Comparison of ENCODE assay signal across 28 mouse cellular contexts in genomic region chr9:77598560-77598959, GRCm38 (mm10). TPM values are rescaled to one million over a fixed set of nuclear protein-coding genes. Genes with fewer than 3 reads are reported as not detected.
"Had no signal": no experiment of that assay in that cellular context is flagged by ENCODE, and none has a peak within 500 bp of the region (broad histone marks: within the 10 kb centered on the region; RNA-seq: fewer than 3 reads in every experiment).

No protein-coding gene starts in this region.

- H3K27me3 ChIP-seq: heart, embryonic 12.5 days; intestine, embryonic 15.5 days; limb, embryonic 12.5 days; liver, embryonic 13.5 days; liver, embryonic 15.5 days had no signal

- H3K36me3 ChIP-seq: heart, embryonic 10.5 days; heart, embryonic 12.5 days; hindbrain, embryonic 10.5 days; hindbrain, embryonic 12.5 days; intestine, embryonic 15.5 days; limb, embryonic 10.5 days; limb, embryonic 12.5 days; liver, embryonic 13.5 days; liver, embryonic 15.5 days had no signal

- H3K4me3 ChIP-seq: gastrocnemius, adult 2 months; heart, embryonic 10.5 days; heart, embryonic 12.5 days; hindbrain, embryonic 10.5 days; hindbrain, embryonic 12.5 days; intestine, embryonic 15.5 days; layer of hippocampus, adult 2 months; left cerebral cortex, adult 2 months; limb, embryonic 10.5 days; limb, embryonic 12.5 days; liver, embryonic 13.5 days; liver, embryonic 15.5 days had no signal

- H3K4me2 ChIP-seq: heart, embryonic 12.5 days; hindbrain, embryonic 12.5 days; hindbrain, embryonic 14.5 days; intestine, embryonic 15.5 days; limb, embryonic 12.5 days; liver, embryonic 11.5 days; liver, embryonic 13.5 days; liver, embryonic 15.5 days had no signal

- H3K9ac ChIP-seq: heart, embryonic 12.5 days; hindbrain, embryonic 12.5 days; hindbrain, embryonic 14.5 days; intestine, embryonic 15.5 days; limb, embryonic 12.5 days; liver, embryonic 13.5 days; liver, embryonic 15.5 days had no signal

- ATAC-seq: hindbrain, embryonic 16.5 days; inflammation-experienced regulatory T-cells, adult 6 months; intestine, embryonic 15.5 days; intestine, postnatal 0 days had no signal

- H3K4me1 ChIP-seq: intestine, embryonic 15.5 days; limb, embryonic 10.5 days; limb, embryonic 12.5 days; liver, embryonic 13.5 days; liver, embryonic 15.5 days had no signal

- H3K27ac ChIP-seq: gastrocnemius, adult 2 months; heart, embryonic 10.5 days; hindbrain, embryonic 10.5 days; hindbrain, embryonic 12.5 days; hindbrain, embryonic 14.5 days; intestine, embryonic 15.5 days; layer of hippocampus, adult 2 months; left cerebral cortex, adult 2 months; limb, embryonic 10.5 days; limb, embryonic 12.5 days; liver, embryonic 13.5 days; liver, embryonic 15.5 days had no signal

- DNase-seq: gastrocnemius, adult 2 months; gastrocnemius, postnatal 10 days; gastrocnemius, postnatal 25 days; heart, adult 18-20 months; heart, postnatal 10 days; heart, postnatal 4 days; kidney, adult 18-20 months; kidney, adult 9 months; kidney, postnatal 25 days; liver; liver, embryonic 13.5 days had no signal

- H3K9me3 ChIP-seq: heart, embryonic 10.5 days; heart, embryonic 12.5 days; hindbrain, embryonic 10.5 days; hindbrain, embryonic 12.5 days; intestine, embryonic 15.5 days; limb, embryonic 10.5 days; limb, embryonic 12.5 days; liver, embryonic 13.5 days; liver, embryonic 15.5 days had no signal

RNA-seq across cellular contexts. Expression of gene Klhl31, which starts 37.7 kb away (rescaled TPM):
- total RNA-seq: granulocyte monocyte progenitor cell, adult 5-6 weeks; left cerebral cortex, postnatal 36 days had no signal
- polyA plus RNA-seq: intestine, postnatal 0 days had no signal
